In the genomic region with DNA sequence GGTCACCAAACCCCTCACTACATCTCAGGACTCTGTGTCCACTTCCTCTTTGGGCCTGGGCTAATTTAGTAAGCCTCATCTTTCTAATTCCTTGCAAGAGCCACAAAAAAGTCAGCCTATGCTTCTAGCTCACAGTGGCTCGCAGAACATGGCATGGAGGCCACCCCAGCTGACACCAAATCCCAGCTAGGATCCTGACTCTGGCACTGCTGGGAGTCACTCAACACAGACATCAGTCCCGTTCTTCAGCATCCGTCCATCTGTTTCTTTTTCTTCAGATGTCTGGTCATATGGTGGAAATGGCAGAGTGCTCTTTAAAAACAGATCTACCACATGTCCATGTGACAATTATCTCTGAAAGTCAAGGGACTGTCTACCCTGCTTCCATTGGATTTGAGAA, we compare ENCODE assay signal across 21 mouse cellular contexts. TPM values are rescaled to one million over a fixed set of nuclear protein-coding genes. Genes with fewer than 3 reads are reported as not detected.
DNase-seq lines count a peak whose midpoint lies in the region; ATAC-seq and TF ChIP-seq lines count a peak whose summit lies in the region.
"Had no signal": no experiment of that assay in that cellular context is flagged by ENCODE, and none has a peak within 500 bp of the region (broad histone marks: within the 10 kb centered on the region; RNA-seq: fewer than 3 reads in every experiment).

No protein-coding gene starts in this region.

- no peak overlapping the region for H3K9ac ChIP-seq in heart, embryonic 16.5 days (ENCODE audit: low read length)
- H3K9ac ChIP-seq: embryonic facial prominence, embryonic 12.5 days; forebrain, embryonic 13.5 days; lung, embryonic 14.5 days; midbrain, embryonic 12.5 days had no signal

- H3K9me3 ChIP-seq in heart, embryonic 16.5 days (replicated peaks; ENCODE audit: control insufficient read depth, low read length), result no peaks in the 10 kb centered on the region
- H3K9me3 ChIP-seq: embryonic facial prominence, embryonic 12.5 days; forebrain, embryonic 13.5 days; hindbrain, embryonic 10.5 days; midbrain, embryonic 12.5 days had no signal

- WGBS in heart, embryonic 16.5 days, result 83% methylated on average over 3 of the region's 3 CpGs
- 80% methylated on average over 3 of the region's 3 CpGs for WGBS in spleen, adult 2 months

- TF ChIP-seq CTCF in spleen, adult 2 months (IDR thresholded peaks at IDR 0.05; ENCODE audit: extremely low read depth, insufficient read depth, insufficient read length, insufficient replicate concordance), result no peak

- no peak overlapping the region for H3K4me3 ChIP-seq in heart, embryonic 16.5 days (ENCODE audit: low read length)
- no peak overlapping the region for H3K4me3 ChIP-seq in spleen, adult 2 months (ENCODE audit: extremely low read depth, insufficient read depth, insufficient read length)
- H3K4me3 ChIP-seq: embryonic facial prominence, embryonic 12.5 days; forebrain, embryonic 13.5 days; heart, adult 2 months; hindbrain, embryonic 10.5 days; midbrain, embryonic 12.5 days had no signal

- no peaks in the 10 kb centered on the region for H3K27me3 ChIP-seq in heart, embryonic 16.5 days (ENCODE audit: control insufficient read depth, insufficient read depth, low read length)
- no peaks in the 10 kb centered on the region for H3K27me3 ChIP-seq in spleen, adult 2 months (ENCODE audit: control insufficient read depth, insufficient read depth, low read length)
- H3K27me3 ChIP-seq: embryonic facial prominence, embryonic 12.5 days; forebrain, embryonic 13.5 days; midbrain, embryonic 12.5 days had no signal

- no peak for DNase-seq in heart, adult 8-10 months (ENCODE audit: low spot score)
- no peak for DNase-seq in spleen, adult 2 months (ENCODE audit: low read depth in 1 of 2, low spot score in 2 of 2)
- no peak for DNase-seq in spleen, postnatal 4 days (ENCODE audit: low spot score in 2 of 2)
- DNase-seq in lung, postnatal 25 days (ENCODE audit: low spot score), result no peak
- no peak for DNase-seq in kidney, adult 9 months
- DNase-seq: adrenal gland, adult 2 months; cerebellum, adult 18-20 months; cerebellum, postnatal 14 days; gastrocnemius, postnatal 14 days; layer of hippocampus, adult 9-11 months; lung, embryonic 14.5 days had no signal

- no peak for ATAC-seq in heart, embryonic 16.5 days (replicated peaks; ENCODE audit: extremely low read depth, insufficient read depth, low FRiP score)
- peak; percentile 5 for ATAC-seq in granulocyte monocyte progenitor cell, adult 5-6 weeks (replicated peaks; ENCODE audit: poor library complexity, severe bottlenecking)
- ATAC-seq: forebrain, embryonic 13.5 days; hindbrain, embryonic 16.5 days had no signal

- no peak overlapping the region for H3K4me2 ChIP-seq in heart, embryonic 16.5 days (ENCODE audit: low read depth, low read length)
- H3K4me2 ChIP-seq: embryonic facial prominence, embryonic 12.5 days; forebrain, embryonic 13.5 days; lung, embryonic 14.5 days; midbrain, embryonic 12.5 days had no signal

- H3K27ac ChIP-seq in heart, embryonic 16.5 days (ENCODE audit: low read length), result peak overlapping the region; percentile 45; the same call in 1 of the 2 replicates
- peak overlapping the region; percentile 34 for H3K27ac ChIP-seq in spleen, adult 2 months (ENCODE audit: insufficient read depth, low read length)
- H3K27ac ChIP-seq: embryonic facial prominence, embryonic 12.5 days; forebrain, embryonic 13.5 days; heart, adult 2 months; kidney, postnatal 0 days; midbrain, embryonic 12.5 days; stomach, postnatal 0 days had no signal

- peaks cover 20% of the 10 kb centered on the region for H3K4me1 ChIP-seq in heart, embryonic 16.5 days (ENCODE audit: control insufficient read depth, insufficient read depth, low read length)
- H3K4me1 ChIP-seq in spleen, adult 2 months (ENCODE audit: control insufficient read depth, insufficient read depth, insufficient read length), result peaks cover 20% of the 10 kb centered on the region; the same call in 1 of the 2 replicates
- H3K4me1 ChIP-seq: embryonic facial prominence, embryonic 12.5 days; midbrain, embryonic 12.5 days had no signal

- TF ChIP-seq POLR2A in spleen, adult 2 months (IDR thresholded peaks at IDR 0.05; ENCODE audit: low read depth, low read length), result no peak

- H3K36me3 ChIP-seq in heart, embryonic 16.5 days (ENCODE audit: control insufficient read depth, insufficient read depth), result no peaks in the 10 kb centered on the region
- H3K36me3 ChIP-seq in spleen, adult 2 months (ENCODE audit: control insufficient read depth, insufficient read depth, low read length), result no peaks in the 10 kb centered on the region
- H3K36me3 ChIP-seq: embryonic facial prominence, embryonic 12.5 days; hindbrain, embryonic 10.5 days; midbrain, embryonic 12.5 days had no signal

RNA-seq across cellular contexts. Expression of a gene that starts 45.2 kb away (rescaled TPM):
- polyA plus RNA-seq in heart, embryonic 16.5 days (2015; fragmentation: Nextera tagmentation; extraction: Ambion mirVana), result 22.1 and 25.2 TPM in 2 replicates
- 1 to 10 TPM; 6.1 to 9.5 (median 7.2) TPM for total RNA-seq in heart, adult 8-10 months (2022)
- 1.5 TPM in 2 replicates for polyA plus RNA-seq in spleen, adult 2 months (2012; rRNA removed)
- total RNA-seq in granulocyte monocyte progenitor cell, adult 5-6 weeks (2014; fragmentation: Nextera tagmentation), result 15.1 and 17.2 TPM in 2 replicates
- 14.7 and 16.5 TPM in 2 replicates for total RNA-seq in granulocyte monocyte progenitor cell, adult 5-6 weeks (2017)
